Mouse (Mus musculus) limb, embryonic 13.5 days (tissue): Measurements from ENCODE around the gene Tst. TPM values are rescaled to one million over a fixed set of nuclear protein-coding genes. Genes with fewer than 3 reads are reported as not detected.

Experiments used
- ATAC-seq: fragments of 200-750 bp; cut with Nextera tagmentation; 2 replicates; pipeline ENCODE4 v1.8.0; 2017; ENCODE audit warnings: low read depth, moderate number of reproducible peaks, moderate TSS enrichment; ENCODE audit not compliant: low FRiP score
- H3K27ac ChIP-seq: fragments of 300-500 bp; sonication (generic); 2 replicates; pipeline ENCODE4 v1.5.1; 2015; ENCODE audit warnings: inconsistent platforms, mild to moderate bottlenecking, moderate library complexity
- H3K27me3 ChIP-seq: fragments of 300-500 bp; sonication (generic); 2 replicates; pipeline ENCODE4 v1.6.1; 2015; ENCODE audit warnings: mild to moderate bottlenecking, inconsistent platforms
- H3K36me3 ChIP-seq: fragments of 300-500 bp; sonication (generic); 2 replicates; pipeline ENCODE4 v1.6.1; 2015; ENCODE audit warnings: inconsistent platforms, mild to moderate bottlenecking, moderate library complexity
- H3K4me1 ChIP-seq: fragments of 300-500 bp; sonication (generic); 2 replicates; pipeline ENCODE4 v1.6.1; 2015; ENCODE audit warnings: inconsistent platforms
- H3K4me2 ChIP-seq: fragments of 300-500 bp; sonication (generic); replicated peaks from 2 replicates; pipeline ENCODE4 v1.6.1; 2015; ENCODE audit warnings: inconsistent platforms, mild to moderate bottlenecking, moderate library complexity
- H3K4me3 ChIP-seq: fragments of 300-500 bp; sonication (generic); 2 replicates; pipeline ENCODE4 v1.5.1; 2015; ENCODE audit warnings: moderate library complexity, mild to moderate bottlenecking, inconsistent platforms
- H3K9ac ChIP-seq: fragments of 300-500 bp; sonication (generic); 2 replicates; pipeline ENCODE4 v1.6.1; 2015; ENCODE audit warnings: mild to moderate bottlenecking, inconsistent platforms
- H3K9me3 ChIP-seq: fragments of 300-500 bp; sonication (generic); 2 replicates; pipeline ENCODE4 v1.6.1; 2016; ENCODE audit warnings: inconsistent platforms
- WGBS: fragments of 180-500 bp; shearing (Covaris S2); methylation state at CpG from one replicate; pipeline ENCODE4 v1.1.7; 2015; 5-methylcytosine and 5-hydroxymethylcytosine counted together
- polyA plus RNA-seq: library from polyadenylated mRNA; unstranded; fragments of >200 nt; fragmentation: Nextera tagmentation; extraction: Ambion mirVana; gene quantifications from 2 replicates; pipeline ENCODE4 v1.2.1, GENCODE M21; 2015

Tst gene
- 5.6 and 7.3 TPM in 2 replicates for polyA plus RNA-seq

- Histone ChIP-seq H3K4me2 (peak within 1 kb of the TSS; percentile 97), H3K4me1 (peaks cover 51% of the 10 kb centered on the region), H3K4me3 (peak within 1 kb of the TSS; percentile 72), H3K36me3 (no peaks in the 10 kb centered on the region), H3K27ac (peak within 1 kb of the TSS; percentile 88), H3K27me3 (peaks cover 30% of the 10 kb centered on the region), H3K9me3 (no peaks in the 10 kb centered on the region), H3K9ac (peak within 1 kb of the TSS; percentile 74)
- 2% methylated on average over 34 of the region's 34 CpGs for WGBS
- peak; percentile 60 for ATAC-seq
Observed at GRCm38 (mm10) chr15:78405517-78406211, at the start of gene Tst. Gene Tst (minus strand): TSS chr15:78405907.

DNA sequence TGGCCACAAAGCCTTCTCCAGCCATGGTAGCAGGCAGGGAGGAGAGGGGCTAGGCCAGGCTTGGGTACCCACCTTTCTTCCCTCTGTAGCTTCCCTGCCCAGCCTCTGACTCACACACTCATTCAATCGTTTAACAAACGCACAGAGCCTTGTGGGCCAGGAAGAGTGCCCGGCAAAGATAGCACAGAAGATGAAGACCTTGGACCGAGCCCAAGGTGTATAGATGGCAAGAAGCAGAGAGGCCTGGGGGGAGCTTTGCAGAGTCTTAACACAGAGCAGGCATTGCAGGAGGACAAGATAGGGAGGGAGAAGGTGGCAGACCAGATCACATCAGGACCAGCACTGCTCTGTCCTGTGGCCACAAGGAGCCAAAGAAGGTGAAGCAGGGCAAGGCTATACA lies 49.5 kb upstream of the Tst start:
- Histone ChIP-seq H3K27me3 (no peaks in the 10 kb centered on the region), H3K27ac (no peak overlapping the region), H3K9ac (no peak overlapping the region), H3K36me3 (no peaks in the 10 kb centered on the region), H3K4me2 (no peak overlapping the region), H3K4me3 (no peak overlapping the region), H3K9me3 (no peaks in the 10 kb centered on the region), H3K4me1 (peaks cover 12% of the 10 kb centered on the region)
- WGBS: 76% methylated on average over 4 of the region's 4 CpGs
- no peak for ATAC-seq

- no peak for ATAC-seq
- no peaks in the 10 kb centered on the region for H3K36me3 ChIP-seq
- no peak overlapping the region for H3K4me3 ChIP-seq
- no peaks in the 10 kb centered on the region for H3K9me3 ChIP-seq
- 76% methylated on average over 3 of the region's 3 CpGs for WGBS
- no peak overlapping the region for H3K27ac ChIP-seq
- H3K9ac ChIP-seq: no peak overlapping the region
- H3K27me3 ChIP-seq: no peaks in the 10 kb centered on the region
- H3K4me1 ChIP-seq: peaks cover 17% of the 10 kb centered on the region
- no peak overlapping the region for H3K4me2 ChIP-seq
Observed at GRCm38 (mm10) chr15:78452929-78453328, 47.2 kb upstream of the Tst start.

- no peak for ATAC-seq
- Histone ChIP-seq H3K27ac (no peak overlapping the region), H3K4me3 (no peak overlapping the region), H3K4me1 (peaks cover 20% of the 10 kb centered on the region), H3K36me3 (no peaks in the 10 kb centered on the region), H3K9me3 (no peaks in the 10 kb centered on the region), H3K27me3 (no peaks in the 10 kb centered on the region), H3K4me2 (no peak overlapping the region), H3K9ac (no peak overlapping the region)
- WGBS: 80% methylated on average over 2 of the region's 2 CpGs
Observed at GRCm38 (mm10) chr15:78451201-78451600, 45.5 kb upstream of the Tst start.

DNA sequence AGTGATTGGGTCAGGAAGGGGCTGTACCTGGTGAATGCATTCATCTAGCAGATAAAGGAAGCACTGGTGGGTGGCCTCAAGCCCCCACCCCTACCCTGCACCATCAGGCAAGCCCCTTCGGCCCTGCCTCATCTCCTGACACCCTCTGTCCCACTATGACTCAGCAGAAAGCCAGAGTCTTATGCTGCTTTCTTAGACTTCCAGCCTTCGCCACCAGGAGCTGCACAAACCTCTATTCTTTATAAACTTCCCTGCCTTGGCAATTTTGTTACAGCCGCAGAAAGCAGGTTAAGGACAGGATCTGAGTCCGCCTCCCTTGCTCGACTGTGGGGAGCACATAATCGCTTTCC lies 44.7 kb upstream of the Tst start:
- no peak overlapping the region for H3K27ac ChIP-seq
- no peaks in the 10 kb centered on the region for H3K9me3 ChIP-seq
- WGBS: 82% methylated on average over 6 of the region's 6 CpGs

GRCm38 (mm10) chr15:78449694-78450418 lies 44.1 kb upstream of the Tst start:
- peaks cover 11% of the 10 kb centered on the region; the same call in 1 of the 2 replicates for H3K4me1 ChIP-seq
- H3K27me3 ChIP-seq: no peaks in the 10 kb centered on the region
- no peak overlapping the region for H3K9ac ChIP-seq
- no peaks in the 10 kb centered on the region for H3K36me3 ChIP-seq
- no peak overlapping the region for H3K4me3 ChIP-seq
- WGBS: 29% methylated on average over 7 of the region's 7 CpGs
- no peak overlapping the region for H3K27ac ChIP-seq
- H3K4me2 ChIP-seq: no peak overlapping the region
- no peaks in the 10 kb centered on the region for H3K9me3 ChIP-seq
- ATAC-seq: no peak

More for the DNA sequence above, 44.7 kb upstream of the Tst start:
- Histone ChIP-seq H3K4me3 (no peak overlapping the region), H3K4me1 (peaks cover 12% of the 10 kb centered on the region; the same call in 1 of the 2 replicates), H3K27me3 (no peaks in the 10 kb centered on the region), H3K36me3 (no peaks in the 10 kb centered on the region), H3K9ac (no peak overlapping the region), H3K4me2 (no peak overlapping the region)
- ATAC-seq: no peak

GRCm38 (mm10) chr15:78449131-78449530 lies 43.4 kb upstream of the Tst start:
- Histone ChIP-seq H3K9me3 (no peaks in the 10 kb centered on the region), H3K9ac (no peak overlapping the region), H3K36me3 (no peaks in the 10 kb centered on the region), H3K27me3 (no peaks in the 10 kb centered on the region), H3K4me1 (peaks cover 11% of the 10 kb centered on the region; the same call in 1 of the 2 replicates), H3K4me2 (no peak overlapping the region), H3K27ac (peak overlapping the region; percentile 48; the same call in 1 of the 2 replicates), H3K4me3 (no peak overlapping the region)
- WGBS: 69% methylated on average over 6 of the region's 6 CpGs
- no peak for ATAC-seq

DNA sequence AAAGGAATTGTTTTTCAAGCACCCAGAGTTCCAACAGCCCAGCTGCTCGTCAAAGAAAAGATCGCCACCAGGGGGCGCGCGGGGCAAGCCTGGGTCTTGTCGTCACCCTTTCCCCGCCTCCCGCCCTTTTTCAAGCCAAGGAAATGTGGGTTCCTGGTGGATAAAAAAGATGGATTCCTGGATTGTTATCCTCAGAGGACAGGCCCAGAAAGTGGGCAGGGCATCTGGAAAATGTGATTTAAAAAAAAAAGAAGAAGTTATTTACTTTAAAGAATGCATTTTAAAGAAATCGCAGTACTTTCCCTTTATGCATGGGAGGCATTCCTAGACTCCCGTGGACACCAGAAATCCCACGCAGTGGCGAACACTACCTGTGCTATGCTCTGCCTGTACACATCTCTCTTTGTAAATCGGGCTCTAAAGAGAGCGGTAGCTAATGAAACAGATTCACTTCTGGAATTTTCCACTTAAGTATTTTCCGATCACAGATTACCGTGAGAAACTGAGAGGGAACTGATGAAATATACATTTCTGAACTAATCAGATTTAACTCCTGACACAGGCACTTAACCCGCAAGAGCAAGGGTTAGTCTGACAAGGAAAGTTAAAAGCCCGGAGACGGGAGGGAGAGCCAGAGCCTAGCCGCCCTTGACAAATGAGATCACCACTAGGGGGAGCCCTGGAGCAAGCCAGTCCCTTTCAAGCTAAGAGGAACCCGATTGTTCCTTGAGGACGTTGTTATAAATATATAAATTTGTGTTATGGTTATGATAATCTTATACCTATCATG lies 42.2 kb upstream of the Tst start:
- peak; percentile 67; the same call in 1 of the 2 replicates for ATAC-seq
- WGBS: 1% methylated on average over 22 of the region's 22 CpGs
- peaks cover 11% of the 10 kb centered on the region; the same call in 1 of the 2 replicates for H3K4me1 ChIP-seq
- H3K9ac ChIP-seq: peak overlapping the region; percentile 58
- peak overlapping the region; percentile 79; the same call in 1 of the 2 replicates for H3K27ac ChIP-seq
- H3K36me3 ChIP-seq: no peaks in the 10 kb centered on the region
- peak overlapping the region; percentile 71 for H3K4me2 ChIP-seq
- no peaks in the 10 kb centered on the region for H3K9me3 ChIP-seq
- H3K27me3 ChIP-seq: no peaks in the 10 kb centered on the region
- peak overlapping the region; percentile 40 for H3K4me3 ChIP-seq

- no peak for ATAC-seq
- WGBS: 48% methylated on average over 7 of the region's 7 CpGs
- Histone ChIP-seq H3K4me1 (peaks cover 11% of the 10 kb centered on the region; the same call in 1 of the 2 replicates), H3K9me3 (no peaks in the 10 kb centered on the region), H3K36me3 (no peaks in the 10 kb centered on the region), H3K27ac (no peak overlapping the region), H3K9ac (no peak overlapping the region), H3K4me3 (no peak overlapping the region), H3K4me2 (no peak overlapping the region), H3K27me3 (no peaks in the 10 kb centered on the region)
Observed at GRCm38 (mm10) chr15:78447121-78447520, 41.4 kb upstream of the Tst start.

- H3K9ac ChIP-seq: peak overlapping the region; percentile 8; the same call in 1 of the 2 replicates
- H3K36me3 ChIP-seq: no peaks in the 10 kb centered on the region
- H3K27me3 ChIP-seq: no peaks in the 10 kb centered on the region
- no peak for ATAC-seq
- no peaks in the 10 kb centered on the region for H3K9me3 ChIP-seq
- no peak overlapping the region for H3K4me3 ChIP-seq
- no peak overlapping the region for H3K27ac ChIP-seq
- 51% methylated on average over 6 of the region's 6 CpGs for WGBS
- no peak overlapping the region for H3K4me2 ChIP-seq
- H3K4me1 ChIP-seq: 0 out of 2 replicates have a peak, but pooled peaks cover 4% of the 10 kb centered on the region
Observed at GRCm38 (mm10) chr15:78443857-78444256, 38.1 kb upstream of the Tst start.

DNA sequence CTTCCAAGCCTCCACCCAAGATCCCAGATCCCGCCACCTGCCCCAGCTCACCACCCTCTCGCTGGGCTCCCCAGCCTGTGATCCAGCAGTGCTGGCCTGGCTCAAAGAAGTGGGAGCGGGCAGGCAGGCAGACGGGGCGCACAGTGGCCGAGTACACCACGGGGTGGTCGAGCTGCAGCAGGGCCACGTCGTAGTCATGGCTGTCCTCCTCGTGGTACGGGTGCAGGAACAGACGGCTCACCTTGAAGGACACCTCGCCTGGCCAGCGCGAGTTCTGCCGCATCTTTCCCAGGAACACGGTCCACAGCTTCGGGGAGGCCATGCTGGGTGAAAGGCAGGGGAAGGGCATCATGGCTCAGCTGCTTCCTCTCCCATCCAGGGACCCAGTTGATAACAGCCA lies 36.5 kb upstream of the Tst start:
- ATAC-seq: no peak
- Histone ChIP-seq H3K27ac (no peak overlapping the region), H3K36me3 (no peaks in the 10 kb centered on the region), H3K4me2 (no peak overlapping the region), H3K4me1 (peaks cover 11% of the 10 kb centered on the region), H3K27me3 (peaks cover 8% of the 10 kb centered on the region), H3K9ac (no peak overlapping the region), H3K4me3 (no peak overlapping the region), H3K9me3 (no peaks in the 10 kb centered on the region)
- 92% methylated on average over 19 of the region's 19 CpGs for WGBS

DNA sequence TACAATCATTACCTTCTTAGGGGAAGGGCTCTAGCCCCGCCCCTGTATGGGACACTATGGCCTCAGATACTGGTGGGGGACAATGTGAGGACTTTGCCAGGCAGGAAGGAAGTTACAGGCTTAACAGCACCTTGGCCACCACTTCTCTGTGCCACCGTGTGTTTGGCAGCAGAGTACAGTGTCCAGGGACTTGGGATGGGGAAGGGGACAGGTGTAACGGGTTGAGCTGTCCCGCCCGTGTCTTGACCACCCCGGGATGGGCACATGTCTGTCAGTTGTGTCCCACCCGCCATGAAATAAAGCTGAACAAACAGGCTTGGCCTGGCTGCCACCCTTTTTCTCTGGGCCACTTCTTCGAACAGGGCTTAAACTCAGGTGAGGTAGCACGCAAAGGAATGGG lies 33.3 kb upstream of the Tst start:
- Histone ChIP-seq H3K4me1 (peaks cover 20% of the 10 kb centered on the region), H3K4me2 (no peak overlapping the region), H3K9me3 (no peaks in the 10 kb centered on the region), H3K9ac (no peak overlapping the region), H3K27ac (no peak overlapping the region), H3K27me3 (peaks cover 27% of the 10 kb centered on the region), H3K4me3 (no peak overlapping the region), H3K36me3 (peaks cover 18% of the 10 kb centered on the region)
- no peak for ATAC-seq
- WGBS: 62% methylated on average over 9 of the region's 9 CpGs
